Mouse (Mus musculus): ENCODE measurements around the gene Prkd3. TPM values are rescaled to one million over a fixed set of nuclear protein-coding genes. Genes with fewer than 3 reads are reported as not detected.

Gene Prkd3
- total RNA-seq, 2 experiments from 2014 or later, result 38.1 to 40.9 TPM

- no peak for ATAC-seq (replicated peaks; ENCODE audit: poor library complexity)
Observed at GRCm38 (mm10) chr17:79013625-79014024, 7.0 kb downstream of the Prkd3 start.

DNA sequence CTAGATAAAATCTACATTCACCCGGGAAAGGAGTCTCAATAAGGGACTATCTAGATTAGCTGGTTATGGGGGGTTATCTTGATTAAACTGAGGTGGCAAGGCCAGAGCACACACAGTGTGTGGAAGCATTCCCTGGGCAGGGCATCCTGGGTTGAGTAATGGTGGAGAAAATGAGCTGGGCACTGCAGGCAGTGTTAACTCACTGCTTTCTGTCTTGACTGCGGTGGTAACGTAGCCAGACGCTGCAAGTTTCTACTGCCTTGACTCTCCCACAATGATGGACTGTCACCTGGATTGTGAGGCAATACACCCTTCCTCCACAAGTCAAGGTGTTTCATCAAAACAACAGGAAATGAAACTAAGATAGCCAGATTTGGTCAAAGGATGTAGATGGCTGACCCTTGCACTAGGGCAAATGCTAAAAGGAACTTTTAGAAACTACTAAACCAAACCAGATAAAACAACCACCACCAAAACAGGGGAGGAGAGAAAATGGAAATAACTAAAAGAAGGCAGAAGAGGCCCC lies 20.8 kb downstream of the Prkd3 start:
- peak; percentile 15; the same call in 1 of the 2 replicates for ATAC-seq (replicated peaks; ENCODE audit: poor library complexity)

- ATAC-seq (replicated peaks; ENCODE audit: poor library complexity), result 0 out of 2 replicates have a peak, but pooled peaks have one; percentile 22
Observed at GRCm38 (mm10) chr17:78999189-78999588, 21.4 kb downstream of the Prkd3 start.

- no peak for ATAC-seq (replicated peaks; ENCODE audit: poor library complexity)
Observed at GRCm38 (mm10) chr17:78998130-78998529, 22.5 kb downstream of the Prkd3 start.

DNA sequence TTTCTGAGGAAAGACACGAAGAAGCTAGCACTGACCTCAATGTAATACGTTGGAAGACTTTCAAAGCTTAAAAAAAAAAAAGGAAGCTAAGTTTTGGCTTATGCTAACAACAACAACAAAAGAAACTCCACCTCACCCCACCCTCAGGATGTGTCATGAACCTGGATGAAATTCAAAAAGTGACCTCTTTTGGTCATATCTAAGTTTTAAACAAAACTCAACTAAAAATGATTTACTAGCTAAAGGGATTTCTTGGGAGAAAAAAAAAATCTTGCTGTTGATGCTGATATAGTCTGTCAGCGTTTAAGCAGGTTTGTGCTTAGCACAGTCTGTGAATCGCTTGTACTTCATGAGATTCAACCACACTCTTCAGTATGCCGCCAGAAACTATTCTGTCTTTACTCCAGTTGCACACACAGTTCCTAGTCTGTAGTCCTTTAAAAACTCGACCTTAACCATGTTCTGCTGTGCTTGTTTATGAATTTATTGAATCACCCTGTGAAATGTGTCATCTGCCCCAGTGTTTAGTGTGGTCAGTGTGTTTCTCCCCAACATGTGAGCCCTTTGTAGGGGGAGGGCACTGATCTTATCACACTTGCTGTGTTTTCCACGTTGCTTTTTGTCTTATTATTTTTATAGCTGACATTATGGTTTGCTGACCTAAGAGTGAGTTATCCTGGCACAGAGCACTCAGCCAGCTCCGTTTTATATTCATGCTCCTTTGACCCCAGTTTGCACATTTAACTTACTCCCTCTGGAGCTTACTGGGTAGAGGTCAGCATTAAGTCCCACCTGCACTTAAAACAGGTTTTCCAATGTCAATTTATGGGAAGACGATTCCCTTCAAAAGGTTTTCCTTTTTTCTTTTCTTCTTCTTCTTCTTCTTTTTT lies 25.4 kb downstream of the Prkd3 start:
- ATAC-seq (replicated peaks; ENCODE audit: poor library complexity), result no peak

GRCm38 (mm10) chr17:78994382-78994781 lies 26.2 kb downstream of the Prkd3 start:
- ATAC-seq (replicated peaks; ENCODE audit: poor library complexity), result no peak

- ATAC-seq (replicated peaks; ENCODE audit: poor library complexity), result no peak
Observed at GRCm38 (mm10) chr17:78993670-78994069, 26.9 kb downstream of the Prkd3 start.

DNA sequence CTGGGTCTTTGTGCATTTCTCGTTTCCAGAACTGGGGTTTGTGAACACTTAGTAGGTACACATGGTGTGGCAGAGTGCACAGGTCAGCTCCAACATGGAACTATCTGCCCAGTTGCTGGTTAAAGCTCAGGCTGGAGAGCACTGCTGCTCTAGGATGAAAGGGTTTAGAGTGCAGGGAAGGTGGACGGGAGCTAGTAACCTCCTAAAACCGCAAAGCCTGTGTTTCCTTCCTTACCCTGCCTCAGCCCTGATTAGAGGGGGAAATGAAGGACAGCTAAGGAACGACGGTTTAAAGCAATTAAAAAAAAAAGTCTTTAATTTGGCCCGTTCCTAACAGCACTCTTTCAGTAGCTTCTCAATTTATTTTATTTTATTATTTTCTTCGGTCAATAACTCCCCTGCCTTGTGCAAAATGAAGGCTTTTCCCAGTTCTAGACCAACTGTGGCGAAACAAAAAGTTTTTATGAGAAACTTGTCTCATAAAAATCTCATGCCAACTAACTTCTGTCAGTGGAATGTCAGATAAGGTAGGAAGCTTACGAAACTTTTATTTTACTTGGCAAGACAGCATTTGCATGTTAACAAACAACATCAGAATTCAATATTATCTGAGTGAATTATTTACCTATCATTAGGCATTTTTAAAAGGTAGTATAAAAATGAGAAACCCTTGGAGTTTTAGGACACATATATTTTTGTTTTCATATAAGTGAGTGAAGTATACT lies 28.2 kb downstream of the Prkd3 start:
- ATAC-seq (replicated peaks; ENCODE audit: poor library complexity), result peak; percentile 72

DNA sequence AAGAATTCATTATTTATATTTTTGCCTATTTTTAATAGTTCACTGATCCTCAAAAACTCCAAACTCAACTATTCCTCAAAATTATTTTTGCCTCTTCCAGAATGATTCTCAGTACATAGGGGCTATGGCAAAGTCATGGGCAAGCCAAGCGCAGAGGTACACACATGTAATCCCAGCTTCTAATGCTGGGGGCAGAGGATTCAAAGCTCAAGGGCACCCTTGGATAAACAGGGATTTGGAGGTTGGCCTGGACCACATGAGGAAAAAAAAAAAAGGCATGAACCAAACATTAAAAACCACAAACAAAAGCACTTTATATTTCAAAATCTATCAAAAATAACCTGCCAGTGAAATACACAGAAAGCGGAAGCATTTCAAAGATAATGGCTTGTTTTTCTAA lies 29.1 kb downstream of the Prkd3 start:
- ATAC-seq (replicated peaks; ENCODE audit: poor library complexity), result no peak

- ATAC-seq (replicated peaks; ENCODE audit: poor library complexity), result peak; percentile 43
Observed at GRCm38 (mm10) chr17:78989015-78989414, 31.6 kb downstream of the Prkd3 start.

GRCm38 (mm10) chr17:78983736-78984135 lies 36.9 kb downstream of the Prkd3 start:
- no peak for ATAC-seq (replicated peaks; ENCODE audit: poor library complexity)

DNA sequence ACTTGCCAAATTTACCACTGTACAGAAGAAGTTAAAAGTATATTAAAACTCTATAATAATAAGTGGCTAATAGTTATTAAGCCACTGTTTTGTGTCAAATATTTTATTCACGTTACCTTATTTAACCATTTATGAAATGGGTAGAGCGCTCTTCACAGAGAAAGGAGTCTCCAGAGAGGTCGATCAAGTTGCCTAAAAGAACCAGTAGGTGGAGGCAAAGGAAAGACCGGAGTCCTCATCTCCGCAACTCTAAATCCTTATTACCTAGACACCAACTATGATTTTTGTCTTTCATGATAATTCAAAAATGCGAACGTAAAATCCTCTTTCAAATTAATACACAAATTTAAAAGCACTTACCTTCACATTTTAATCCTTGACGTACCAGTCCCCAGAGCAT lies 37.5 kb downstream of the Prkd3 start:
- ATAC-seq (replicated peaks; ENCODE audit: poor library complexity), result no peak

DNA sequence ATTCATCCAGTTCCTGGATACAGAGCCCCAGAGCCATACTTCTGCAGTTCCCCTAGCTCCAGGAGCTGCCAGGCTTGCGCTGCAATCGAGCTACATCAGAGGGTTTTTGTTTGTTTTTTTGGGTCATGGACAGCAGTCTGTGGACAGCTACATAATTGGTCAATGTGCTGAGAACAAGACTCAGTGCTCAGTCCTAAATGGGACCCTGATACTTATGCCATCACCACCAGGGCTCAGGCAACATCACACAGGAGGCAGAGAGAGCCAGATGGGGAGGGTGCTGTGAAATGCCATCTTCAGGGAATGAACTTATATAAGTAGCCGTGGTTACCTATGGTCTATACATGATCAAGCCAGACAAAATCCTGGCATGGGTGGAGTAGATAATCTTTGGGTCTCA lies 52.1 kb downstream of the Prkd3 start:
- ATAC-seq (replicated peaks; ENCODE audit: poor library complexity), result no peak

GRCm38 (mm10) chr17:78966092-78966883 lies 54.3 kb downstream of the Prkd3 start:
- peak; percentile 79 for ATAC-seq (replicated peaks; ENCODE audit: poor library complexity)

DNA sequence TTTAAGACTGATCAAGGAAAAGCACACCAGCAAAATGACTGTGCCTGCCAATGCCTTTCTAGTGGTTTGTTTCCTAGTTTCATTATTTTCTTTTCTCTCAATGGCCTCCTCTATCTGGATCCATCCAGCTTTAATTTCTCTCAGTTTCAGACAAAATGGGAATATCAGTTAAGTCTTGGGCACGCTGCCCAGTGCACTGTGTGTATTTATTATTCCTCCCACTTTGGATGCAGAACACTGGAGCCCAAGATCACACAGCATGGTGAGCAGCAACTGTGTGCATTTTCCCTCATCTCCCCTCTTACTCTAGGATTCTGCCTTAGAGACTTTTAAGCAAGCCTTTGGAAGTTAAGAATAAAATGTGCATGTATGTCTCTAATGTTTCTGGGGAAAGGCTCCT lies 56.2 kb downstream of the Prkd3 start:
- ATAC-seq (replicated peaks; ENCODE audit: poor library complexity), result no peak

DNA sequence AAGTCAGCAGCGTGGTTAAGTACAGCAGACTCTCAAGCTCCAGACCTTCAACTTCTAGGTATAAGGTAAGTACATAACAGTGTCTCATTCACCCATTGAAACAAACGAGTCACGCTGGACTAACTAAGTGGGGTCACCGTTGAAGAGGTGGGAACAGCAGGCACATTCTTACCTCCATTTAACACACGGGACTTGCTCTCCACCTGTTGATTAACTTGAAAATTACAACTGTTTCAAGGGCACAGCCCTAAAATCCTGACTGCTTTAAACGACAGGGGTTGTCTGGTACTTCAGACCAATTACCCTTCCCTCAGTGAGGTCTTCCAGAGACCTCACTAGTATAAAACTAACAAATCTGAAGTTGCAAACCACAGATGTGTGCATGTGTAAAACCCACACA lies 61.1 kb downstream of the Prkd3 start:
- 0 out of 2 replicates have a peak, but pooled peaks have one; percentile 29 for ATAC-seq (replicated peaks; ENCODE audit: poor library complexity)

- ATAC-seq (replicated peaks; ENCODE audit: poor library complexity), result no peak
Observed at GRCm38 (mm10) chr17:78953240-78953639, 67.4 kb downstream of the Prkd3 start.

GRCm38 (mm10) chr17:78952070-78952469 lies 68.5 kb downstream of the Prkd3 start:
- no peak for ATAC-seq (replicated peaks; ENCODE audit: poor library complexity)

GRCm38 (mm10) chr17:78951225-78951624 lies 69.4 kb downstream of the Prkd3 start:
- no peak for ATAC-seq (replicated peaks; ENCODE audit: poor library complexity)

DNA sequence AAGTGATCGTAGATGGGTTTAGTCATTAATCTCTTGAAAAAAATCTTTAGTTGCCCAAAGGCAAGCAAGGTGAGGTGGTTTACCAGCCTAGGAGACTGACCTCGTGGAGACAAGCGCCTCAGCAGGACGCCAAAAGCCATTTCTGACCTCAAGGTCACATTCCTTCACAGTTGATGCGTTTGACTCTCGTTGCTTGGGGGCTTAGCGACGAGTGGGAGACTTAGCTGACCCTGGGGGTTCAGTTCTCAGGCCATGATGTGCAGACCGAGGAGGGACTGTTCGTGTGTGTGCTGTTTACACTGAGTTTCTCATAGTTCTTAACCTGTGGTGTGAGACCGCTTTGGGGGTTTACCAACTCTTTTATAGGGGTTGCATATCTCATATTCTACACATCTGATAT lies 78.0 kb downstream of the Prkd3 start:
- ATAC-seq (replicated peaks; ENCODE audit: poor library complexity), result no peak

- ATAC-seq (replicated peaks; ENCODE audit: poor library complexity), result peak; percentile 46
Observed at GRCm38 (mm10) chr17:78938927-78939326, 81.7 kb downstream of the Prkd3 start.
